Mouse (Mus musculus) olfactory bulb, adult 2 months (tissue): ENCODE measurements at regions not wholly inside any gene's neighbourhood (a gene's known extent, or its start where the extent isn't known, plus 50 kb on each side); places are given as distances from the start of the nearest gene placed in this dataset.

Experiments
- CTCF ChIP-seq: fragments of 200-500 bp; IDR thresholded peaks from 2 replicates; pipeline ENCODE4 v1.5.1; 2012; ENCODE audit warnings: low read depth, mild to moderate bottlenecking, low read length, moderate library complexity; ENCODE audit not compliant: insufficient read depth
- POLR2A ChIP-seq: fragments of 200-500 bp; IDR thresholded peaks from 2 replicates; pipeline ENCODE4 v1.6.1; 2012; ENCODE audit warnings: mild to moderate bottlenecking, low read depth, low read length, moderate library complexity; ENCODE audit not compliant: insufficient read depth

DNA sequence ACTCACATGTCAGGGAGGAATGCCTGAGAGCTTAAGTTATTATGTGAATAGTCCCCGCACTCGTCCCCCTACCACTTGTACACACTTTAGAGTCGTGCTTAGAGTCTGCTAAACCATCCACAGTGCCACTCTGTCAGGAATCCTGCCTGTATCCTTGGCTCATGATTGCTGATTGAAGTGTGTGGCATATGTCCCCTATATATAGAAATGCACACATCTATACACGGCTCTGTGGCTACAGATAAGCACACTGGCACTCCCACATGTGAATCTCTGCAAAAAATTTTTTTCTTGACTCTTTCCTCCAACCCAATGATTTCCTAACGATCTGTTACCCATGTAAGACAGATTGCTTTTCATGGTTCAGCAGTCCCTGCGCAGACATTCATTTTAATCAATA is 155.7 kb upstream of the Opcml start:
- no peak for TF ChIP-seq CTCF
- TF ChIP-seq POLR2A, result no peak
